Mouse (Mus musculus) lung, adult 2 months (tissue): Measurements from ENCODE around the gene Ilf3.

Experiments used
- CTCF ChIP-seq: fragments of 200-500 bp; IDR thresholded peaks from 2 replicates; pipeline ENCODE4 v1.5.1; 2011; ENCODE audit warnings: mild to moderate bottlenecking, low read length, control low read depth; ENCODE audit not compliant: insufficient read depth
- POLR2A ChIP-seq: fragments of 200-500 bp; IDR thresholded peaks from 2 replicates; pipeline ENCODE4 v1.6.1; 2011; ENCODE audit warnings: low read depth, mild to moderate bottlenecking, control low read depth, low read length, borderline replicate concordance; ENCODE audit errors: extremely low read depth

DNA sequence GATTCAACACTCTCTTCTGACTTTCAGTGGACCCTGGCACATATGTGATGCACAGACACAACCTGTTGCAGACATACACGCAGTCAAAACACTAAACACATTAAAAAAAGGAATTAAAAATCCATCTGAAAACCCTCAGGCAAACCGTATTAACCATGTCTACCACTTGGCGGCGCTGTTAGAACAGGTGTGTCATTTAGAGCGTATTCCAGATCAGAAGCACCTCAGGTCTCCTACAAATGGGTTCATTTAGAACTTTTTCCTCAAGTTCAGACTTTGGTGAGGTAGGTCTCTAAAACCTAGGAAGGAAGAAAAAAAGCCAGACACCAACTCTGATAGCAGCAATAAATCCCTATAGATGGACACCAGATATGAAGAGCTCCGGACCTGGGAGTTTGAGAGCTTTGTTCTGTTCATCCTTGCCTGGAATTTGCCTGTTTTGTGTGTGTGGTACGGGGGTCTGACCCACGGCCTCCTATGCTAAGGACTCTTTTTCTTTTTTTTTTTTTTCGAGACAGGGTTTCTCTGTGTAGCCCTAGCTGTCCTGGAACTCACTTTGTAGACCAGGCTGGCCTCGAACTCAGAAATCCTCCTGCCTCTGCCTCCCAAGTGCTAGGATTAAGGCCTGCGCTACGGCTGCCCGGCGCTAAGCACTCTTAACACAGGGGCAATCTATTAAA, 990 bp upstream of the Ilf3 start:
- TF ChIP-seq POLR2A (no peak), CTCF (peak; percentile 46)
